Mouse (Mus musculus) heart, embryonic 15.5 days (tissue): Measurements from ENCODE around the gene Nfia. TPM values are rescaled to one million over a fixed set of nuclear protein-coding genes. Genes with fewer than 3 reads are reported as not detected.

ENCODE experiments used
- ATAC-seq: fragments of 200-750 bp; cut with Nextera tagmentation; replicated peaks from 2 replicates; pipeline ENCODE4 v1.8.0; 2017; ENCODE audit warnings: low read depth, moderate TSS enrichment; ENCODE audit not compliant: insufficient number of reproducible peaks, insufficient read depth, low FRiP score
- H3K27ac ChIP-seq: fragments of 300-500 bp; sonication (generic); 2 replicates; pipeline ENCODE4 v1.5.1; 2015; ENCODE audit warnings: mild to moderate bottlenecking, inconsistent platforms
- H3K27me3 ChIP-seq: fragments of 300-500 bp; sonication (generic); 2 replicates; pipeline ENCODE4 v1.6.1; 2015; ENCODE audit warnings: inconsistent platforms
- H3K36me3 ChIP-seq: fragments of 300-500 bp; sonication (generic); 2 replicates; pipeline ENCODE4 v1.6.1; 2015; ENCODE audit warnings: mild to moderate bottlenecking, inconsistent platforms
- H3K4me1 ChIP-seq: fragments of 300-500 bp; sonication (generic); replicated peaks from 2 replicates; pipeline ENCODE4 v1.6.1; 2015; ENCODE audit warnings: inconsistent platforms
- H3K4me2 ChIP-seq: fragments of 300-500 bp; sonication (generic); 2 replicates; pipeline ENCODE4 v1.6.1; 2015; ENCODE audit warnings: inconsistent platforms, mild to moderate bottlenecking, moderate library complexity
- H3K4me3 ChIP-seq: fragments of 300-500 bp; sonication (generic); 2 replicates; pipeline ENCODE4 v1.5.1; 2015; ENCODE audit warnings: mild to moderate bottlenecking, inconsistent platforms
- H3K9ac ChIP-seq: fragments of 300-500 bp; sonication (generic); 2 replicates; pipeline ENCODE4 v1.6.1; 2015; ENCODE audit warnings: mild to moderate bottlenecking, inconsistent platforms
- H3K9me3 ChIP-seq: fragments of 300-500 bp; sonication (generic); replicated peaks from 2 replicates; pipeline ENCODE4 v1.6.1; 2016; ENCODE audit warnings: inconsistent platforms
- WGBS: fragments of 180-500 bp; shearing (Covaris S2); methylation state at CpG from one replicate; pipeline ENCODE4 v1.1.7; 2015; ENCODE audit warnings: mixed read lengths; 5-methylcytosine and 5-hydroxymethylcytosine counted together
- polyA plus RNA-seq: library from polyadenylated mRNA; unstranded; fragments of >200 nt; fragmentation: Nextera tagmentation; extraction: Ambion mirVana; gene quantifications from 2 replicates; pipeline ENCODE4 v1.2.1, GENCODE M21; 2015

The Nfia gene
- polyA plus RNA-seq, 1 experiment from 2014 or later: 47.9 TPM

GRCm38 (mm10) chr4:97805896-97806808 lies 33.6 kb downstream of the Nfia start:
- Histone ChIP-seq H3K4me2 (no peak overlapping the region), H3K27ac (0 out of 2 replicates have a peak overlapping the region, but pooled peaks have one; percentile 8)
- 61% methylated on average over 7 of the region's 7 CpGs for WGBS

GRCm38 (mm10) chr4:97806924-97807323 lies 34.4 kb downstream of the Nfia start:
- no peak overlapping the region for H3K4me2 ChIP-seq
- H3K4me3 ChIP-seq: no peak overlapping the region
- WGBS: 91% methylated on average over 2 of the region's 2 CpGs
- H3K27me3 ChIP-seq: no peaks in the 10 kb centered on the region
- H3K36me3 ChIP-seq: peaks cover 5% of the 10 kb centered on the region
- no peak for ATAC-seq
- peaks cover 28% of the 10 kb centered on the region for H3K4me1 ChIP-seq
- H3K9me3 ChIP-seq: no peaks in the 10 kb centered on the region
- no peak overlapping the region for H3K27ac ChIP-seq
- no peak overlapping the region for H3K9ac ChIP-seq

More at GRCm38 (mm10) chr4:97805896-97806808, 33.6 kb downstream of the Nfia start:
- no peak for ATAC-seq
- Histone ChIP-seq H3K9me3 (no peaks in the 10 kb centered on the region), H3K9ac (no peak overlapping the region), H3K36me3 (peaks cover 11% of the 10 kb centered on the region), H3K4me1 (peaks cover 28% of the 10 kb centered on the region), H3K27me3 (no peaks in the 10 kb centered on the region), H3K4me3 (no peak overlapping the region)

- no peak overlapping the region for H3K4me2 ChIP-seq
- no peak for ATAC-seq
- 70% methylated on average over 3 of the region's 3 CpGs for WGBS
- H3K4me3 ChIP-seq: no peak overlapping the region
- peaks cover 38% of the 10 kb centered on the region for H3K4me1 ChIP-seq
- no peak overlapping the region for H3K27ac ChIP-seq
- no peaks in the 10 kb centered on the region for H3K36me3 ChIP-seq
- no peaks in the 10 kb centered on the region for H3K9me3 ChIP-seq
- H3K9ac ChIP-seq: no peak overlapping the region
- H3K27me3 ChIP-seq: no peaks in the 10 kb centered on the region
Observed at GRCm38 (mm10) chr4:97808885-97809284, 36.4 kb downstream of the Nfia start.

- WGBS: 74% methylated on average over 4 of the region's 4 CpGs
- H3K9ac ChIP-seq: no peak overlapping the region
Observed at GRCm38 (mm10) chr4:97809582-97810295, 37.2 kb downstream of the Nfia start.

GRCm38 (mm10) chr4:97810348-97810939 lies 37.9 kb downstream of the Nfia start:
- 57% methylated on average over 7 of the region's 7 CpGs for WGBS
- H3K27ac ChIP-seq: 0 out of 2 replicates have a peak overlapping the region, but pooled peaks have one; percentile 16
- H3K9me3 ChIP-seq: no peaks in the 10 kb centered on the region
- H3K9ac ChIP-seq: no peak overlapping the region
- no peaks in the 10 kb centered on the region for H3K27me3 ChIP-seq
- H3K4me1 ChIP-seq: peaks cover 49% of the 10 kb centered on the region
- H3K36me3 ChIP-seq: no peaks in the 10 kb centered on the region
- no peak for ATAC-seq
- no peak overlapping the region for H3K4me3 ChIP-seq
- no peak overlapping the region for H3K4me2 ChIP-seq

More at GRCm38 (mm10) chr4:97809582-97810295, 37.2 kb downstream of the Nfia start:
- H3K27ac ChIP-seq: 0 out of 2 replicates have a peak overlapping the region, but pooled peaks have one; percentile 16
- H3K4me2 ChIP-seq: no peak overlapping the region
- H3K4me1 ChIP-seq: peaks cover 46% of the 10 kb centered on the region
- H3K36me3 ChIP-seq: no peaks in the 10 kb centered on the region
- ATAC-seq: no peak
- H3K4me3 ChIP-seq: no peak overlapping the region
- no peaks in the 10 kb centered on the region for H3K27me3 ChIP-seq
- H3K9me3 ChIP-seq: no peaks in the 10 kb centered on the region

GRCm38 (mm10) chr4:97813035-97813434 lies 40.5 kb downstream of the Nfia start:
- no peak for ATAC-seq
- peak overlapping the region; percentile 81; the same call in 1 of the 2 replicates for H3K27ac ChIP-seq
- H3K9me3 ChIP-seq: no peaks in the 10 kb centered on the region
- WGBS: 68% methylated on average over 5 of the region's 5 CpGs
- H3K27me3 ChIP-seq: no peaks in the 10 kb centered on the region
- no peak overlapping the region for H3K9ac ChIP-seq
- H3K4me1 ChIP-seq: peaks cover 57% of the 10 kb centered on the region
- no peak overlapping the region for H3K4me3 ChIP-seq
- no peak overlapping the region for H3K4me2 ChIP-seq
- no peaks in the 10 kb centered on the region; the same call in 1 of the 2 replicates for H3K36me3 ChIP-seq

GRCm38 (mm10) chr4:97813996-97814395 lies 41.5 kb downstream of the Nfia start:
- Histone ChIP-seq H3K4me2 (peak overlapping the region; percentile 37), H3K4me3 (no peak overlapping the region), H3K9me3 (no peaks in the 10 kb centered on the region), H3K9ac (0 out of 2 replicates have a peak overlapping the region, but pooled peaks have one; percentile 17), H3K36me3 (no peaks in the 10 kb centered on the region; the same call in 1 of the 2 replicates), H3K4me1 (peaks cover 63% of the 10 kb centered on the region), H3K27me3 (no peaks in the 10 kb centered on the region), H3K27ac (peak overlapping the region; percentile 81)
- ATAC-seq: no peak
- WGBS: 26% methylated on average over 4 of the region's 4 CpGs

GRCm38 (mm10) chr4:97814515-97814914 lies 42.0 kb downstream of the Nfia start:
- no peaks in the 10 kb centered on the region for H3K9me3 ChIP-seq
- ATAC-seq: no peak
- WGBS: 65% methylated on average over 7 of the region's 7 CpGs
- peak overlapping the region; percentile 81 for H3K27ac ChIP-seq
- H3K4me1 ChIP-seq: peaks cover 63% of the 10 kb centered on the region
- no peak overlapping the region for H3K9ac ChIP-seq
- H3K4me3 ChIP-seq: no peak overlapping the region
- H3K27me3 ChIP-seq: no peaks in the 10 kb centered on the region
- H3K4me2 ChIP-seq: peak overlapping the region; percentile 37
- H3K36me3 ChIP-seq: no peaks in the 10 kb centered on the region; the same call in 1 of the 2 replicates

- Histone ChIP-seq H3K9me3 (no peaks in the 10 kb centered on the region), H3K4me3 (no peak overlapping the region), H3K9ac (no peak overlapping the region), H3K27ac (no peak overlapping the region), H3K4me1 (peaks cover 58% of the 10 kb centered on the region), H3K27me3 (no peaks in the 10 kb centered on the region), H3K36me3 (no peaks in the 10 kb centered on the region; the same call in 1 of the 2 replicates), H3K4me2 (no peak overlapping the region)
- no peak for ATAC-seq
Observed at GRCm38 (mm10) chr4:97816001-97816400, 43.5 kb downstream of the Nfia start.

- Histone ChIP-seq H3K36me3 (no peaks in the 10 kb centered on the region; the same call in 1 of the 2 replicates), H3K27ac (no peak overlapping the region), H3K9ac (no peak overlapping the region), H3K27me3 (no peaks in the 10 kb centered on the region), H3K4me1 (peaks cover 58% of the 10 kb centered on the region), H3K4me2 (no peak overlapping the region), H3K9me3 (no peaks in the 10 kb centered on the region), H3K4me3 (no peak overlapping the region)
- 83% methylated on average over 3 of the region's 3 CpGs for WGBS
- no peak for ATAC-seq
Observed at GRCm38 (mm10) chr4:97816753-97817152, 44.2 kb downstream of the Nfia start.

GRCm38 (mm10) chr4:97817741-97818140 lies 45.2 kb downstream of the Nfia start:
- Histone ChIP-seq H3K4me3 (no peak overlapping the region), H3K27me3 (no peaks in the 10 kb centered on the region), H3K27ac (peak overlapping the region; percentile 60), H3K9ac (no peak overlapping the region), H3K9me3 (no peaks in the 10 kb centered on the region), H3K4me2 (no peak overlapping the region), H3K36me3 (no peaks in the 10 kb centered on the region; the same call in 1 of the 2 replicates), H3K4me1 (peaks cover 58% of the 10 kb centered on the region)
- ATAC-seq: no peak
- 50% methylated on average over 1 of the region's 1 CpGs for WGBS
